Mouse (Mus musculus) heart, embryonic 10.5 days (tissue): ENCODE data around the gene Ugt1a5. TPM values are rescaled to one million over a fixed set of nuclear protein-coding genes. Genes with fewer than 3 reads are reported as not detected.
"Not testable (repeated sequence)": the region's sequence is repeated elsewhere in the genome, so short reads cannot be mapped to it uniquely, and the experiment has no call there.

Experiments
- DNase-seq: peaks from one replicate; pipeline ENCODE4 v3.0.0-alpha.2; 2017; ENCODE audit warnings: low spot score
- H3K27ac ChIP-seq: fragments of 300-500 bp; sonication (generic); 2 replicates; pipeline ENCODE4 v1.5.1; 2016; ENCODE audit warnings: mild to moderate bottlenecking
- H3K27me3 ChIP-seq: fragments of 300-500 bp; sonication (generic); 2 replicates; pipeline ENCODE4 v1.6.1; 2016; ENCODE audit warnings: mild to moderate bottlenecking; ENCODE audit not compliant: poor library complexity, insufficient read depth, severe bottlenecking
- H3K36me3 ChIP-seq: fragments of 300-500 bp; sonication (generic); 2 replicates; pipeline ENCODE4 v1.6.1; 2016; ENCODE audit warnings: mild to moderate bottlenecking, moderate library complexity
- H3K4me1 ChIP-seq: fragments of 300-500 bp; sonication (generic); 2 replicates; pipeline ENCODE4 v1.6.1; 2016; ENCODE audit warnings: mild to moderate bottlenecking
- H3K4me3 ChIP-seq: fragments of 300-500 bp; sonication (generic); 2 replicates; pipeline ENCODE4 v1.5.1; 2016; ENCODE audit warnings: mild to moderate bottlenecking, moderate library complexity
- H3K9me3 ChIP-seq: fragments of 300-500 bp; sonication (generic); 2 replicates; pipeline ENCODE4 v1.6.1; 2016; ENCODE audit warnings: mild to moderate bottlenecking, moderate library complexity
- WGBS: fragments of 180-500 bp; shearing (Covaris S2); methylation state at CpG from one replicate; pipeline ENCODE4 v1.1.7; 2016; 5-methylcytosine and 5-hydroxymethylcytosine counted together
- polyA plus RNA-seq: library from polyadenylated mRNA; unstranded; fragments of >200 nt; fragmentation: Nextera tagmentation; extraction: Ambion mirVana; gene quantifications from 2 replicates; pipeline ENCODE4 v1.2.1, GENCODE M21; 2016

Ugt1a5 gene
- polyA plus RNA-seq, 1 experiment from 2014 or later, result not detected

- H3K27ac ChIP-seq, result no peak overlapping the region
- no peaks in the 10 kb centered on the region for H3K27me3 ChIP-seq
- no peak for DNase-seq
- H3K4me3 ChIP-seq, result no peak overlapping the region
- H3K9me3 ChIP-seq, result peaks cover 33% of the 10 kb centered on the region
- H3K4me1 ChIP-seq, result no peaks in the 10 kb centered on the region
- no peaks in the 10 kb centered on the region for H3K36me3 ChIP-seq
- WGBS, result 10% methylated on average over 1 of the region's 1 CpGs
These were observed 53.2 kb downstream of the Ugt1a5 start for GRCm38 (mm10) chr1:88219054-88219453.

GRCm38 (mm10) chr1:88220336-88220735 lies 54.5 kb downstream of the Ugt1a5 start:
- Histone ChIP-seq H3K4me3 (no peak overlapping the region), H3K36me3 (no peaks in the 10 kb centered on the region), H3K27me3 (no peaks in the 10 kb centered on the region), H3K27ac (no peak overlapping the region), H3K9me3 (peaks cover 23% of the 10 kb centered on the region), H3K4me1 (no peaks in the 10 kb centered on the region)
- peak; percentile 81 for DNase-seq

GRCm38 (mm10) chr1:88222216-88222615 lies 56.4 kb downstream of the Ugt1a5 start:
- DNase-seq, result peak; percentile 64
- Histone ChIP-seq H3K27ac (no peak overlapping the region), H3K4me3 (no peak overlapping the region), H3K9me3 (peaks cover 25% of the 10 kb centered on the region), H3K36me3 (no peaks in the 10 kb centered on the region), H3K4me1 (no peaks in the 10 kb centered on the region), H3K27me3 (no peaks in the 10 kb centered on the region)
- WGBS, result 50% methylated on average over 2 of the region's 2 CpGs

GRCm38 (mm10) chr1:88223011-88223515 lies 57.3 kb downstream of the Ugt1a5 start:
- DNase-seq, result peak; percentile 79
- H3K27ac ChIP-seq, H3K36me3 ChIP-seq, H3K27me3 ChIP-seq, H3K4me1 ChIP-seq, H3K4me3 ChIP-seq: not testable (repeated sequence)
- H3K9me3 ChIP-seq, result peaks cover 28% of the 10 kb centered on the region

GRCm38 (mm10) chr1:88223591-88223990 lies 57.8 kb downstream of the Ugt1a5 start:
- WGBS, result 44% methylated on average over 1 of the region's 1 CpGs
- Histone ChIP-seq H3K27me3 (no peaks in the 10 kb centered on the region), H3K4me3 (no peak overlapping the region), H3K36me3 (no peaks in the 10 kb centered on the region), H3K4me1 (no peaks in the 10 kb centered on the region), H3K9me3 (peaks cover 34% of the 10 kb centered on the region), H3K27ac (no peak overlapping the region)
- DNase-seq, result peak; percentile 86

- H3K4me3 ChIP-seq, result no peak overlapping the region
- no peak overlapping the region for H3K27ac ChIP-seq
- H3K9me3 ChIP-seq, result peaks cover 40% of the 10 kb centered on the region
- no peaks in the 10 kb centered on the region for H3K4me1 ChIP-seq
- peak; percentile 80 for DNase-seq
- 64% methylated on average over 2 of the region's 2 CpGs for WGBS
- H3K27me3 ChIP-seq, result no peaks in the 10 kb centered on the region
- H3K36me3 ChIP-seq, result no peaks in the 10 kb centered on the region
These were observed 58.4 kb downstream of the Ugt1a5 start for GRCm38 (mm10) chr1:88224029-88224776.

- H3K27ac ChIP-seq, H3K27me3 ChIP-seq, H3K4me1 ChIP-seq, H3K4me3 ChIP-seq, H3K36me3 ChIP-seq: not testable (repeated sequence)
- 33% methylated on average over 2 of the region's 2 CpGs for WGBS
- peaks cover 51% of the 10 kb centered on the region for H3K9me3 ChIP-seq
- peak; percentile 76 for DNase-seq
These were observed 59.5 kb downstream of the Ugt1a5 start for GRCm38 (mm10) chr1:88225301-88225700.

- DNase-seq, result peak; percentile 74
- Histone ChIP-seq H3K27me3 (no peaks in the 10 kb centered on the region), H3K36me3 (no peaks in the 10 kb centered on the region), H3K27ac (no peak overlapping the region), H3K9me3 (peaks cover 55% of the 10 kb centered on the region), H3K4me3 (no peak overlapping the region), H3K4me1 (no peaks in the 10 kb centered on the region)
These were observed 59.9 kb downstream of the Ugt1a5 start for GRCm38 (mm10) chr1:88225741-88226140.

- no peak within 1 kb of the TSS for H3K4me3 ChIP-seq
- peaks cover 65% of the 10 kb centered on the region for H3K9me3 ChIP-seq
- peak; percentile 78 for DNase-seq
- 50% methylated on average over 5 of the region's 5 CpGs for WGBS
- no peaks in the 10 kb centered on the region for H3K36me3 ChIP-seq
- H3K27me3 ChIP-seq, result no peaks in the 10 kb centered on the region
- no peak within 1 kb of the TSS for H3K27ac ChIP-seq
- H3K4me1 ChIP-seq, result no peaks in the 10 kb centered on the region
These were observed 61.0 kb downstream of the Ugt1a5 start, which contains the start of gene Mroh2a for GRCm38 (mm10) chr1:88226670-88227379. Gene Mroh2a, plus strand, starts transcription at chr1:88226986.

- Histone ChIP-seq H3K4me1 (no peaks in the 10 kb centered on the region), H3K27ac (no peak overlapping the region), H3K36me3 (no peaks in the 10 kb centered on the region), H3K27me3 (no peaks in the 10 kb centered on the region), H3K4me3 (no peak overlapping the region), H3K9me3 (peaks cover 72% of the 10 kb centered on the region)
- DNase-seq, result peak; percentile 78
- WGBS, result 56% methylated on average over 2 of the region's 2 CpGs
These were observed 61.7 kb downstream of the Ugt1a5 start for GRCm38 (mm10) chr1:88227482-88227881.

- Histone ChIP-seq H3K4me1 (no peaks in the 10 kb centered on the region), H3K9me3 (peaks cover 78% of the 10 kb centered on the region), H3K36me3 (no peaks in the 10 kb centered on the region), H3K27ac (no peak overlapping the region), H3K4me3 (no peak overlapping the region), H3K27me3 (no peaks in the 10 kb centered on the region)
- 64% methylated on average over 7 of the region's 7 CpGs for WGBS
- peak; percentile 88 for DNase-seq
These were observed 62.3 kb downstream of the Ugt1a5 start for GRCm38 (mm10) chr1:88228121-88228520.

- H3K27me3 ChIP-seq, result no peaks in the 10 kb centered on the region
- WGBS, result 73% methylated on average over 3 of the region's 3 CpGs
These were observed 63.8 kb downstream of the Ugt1a5 start for GRCm38 (mm10) chr1:88229566-88229965.

GRCm38 (mm10) chr1:88229986-88230385 lies 64.2 kb downstream of the Ugt1a5 start:
- Histone ChIP-seq H3K27ac (no peak overlapping the region), H3K36me3 (no peaks in the 10 kb centered on the region), H3K9me3 (peaks cover 97% of the 10 kb centered on the region), H3K27me3 (no peaks in the 10 kb centered on the region), H3K4me1 (no peaks in the 10 kb centered on the region), H3K4me3 (no peak overlapping the region)
- 77% methylated on average over 5 of the region's 5 CpGs for WGBS
- DNase-seq, result no peak

More at GRCm38 (mm10) chr1:88229566-88229965, 63.8 kb downstream of the Ugt1a5 start:
- H3K9me3 ChIP-seq, result peaks cover 93% of the 10 kb centered on the region
- H3K4me3 ChIP-seq, result no peak overlapping the region
- H3K27ac ChIP-seq, result no peak overlapping the region
- no peak for DNase-seq
- H3K36me3 ChIP-seq, result no peaks in the 10 kb centered on the region
- H3K4me1 ChIP-seq, result no peaks in the 10 kb centered on the region
